Mouse (Mus musculus) heart, adult 18-20 months (tissue): ENCODE measurements around the gene Erh. TPM values are rescaled to one million over a fixed set of nuclear protein-coding genes. Genes with fewer than 3 reads are reported as not detected.
A peak's percentile ranks its signal among the peaks of the same experiment; 100 is the strongest.

ENCODE experiments used
- DNase-seq, 2 experiments: peaks; one replicate each; pipeline ENCODE4 v3.0.0; 2021 to 2022; ENCODE audit warnings: mixed read lengths in 1 of 2
- long read RNA-seq, 2 experiments: library from polyadenylated mRNA; stranded (forward); transcript quantifications; one replicate each; pipeline ENCODE4 v2.0.0; 2021
- total RNA-seq, 2 experiments: library from RNA; stranded (reverse); gene quantifications; 2 replicates each; pipeline ENCODE4 v1.2.3; 2021

Erh gene
- 10 to 100 TPM; 25.2 to 26.9 TPM for total RNA-seq
- long read RNA-seq, experiment 1, transcript Erh-201 (4 exons, 1,293 nt), result major isoform, 97 of 102 reads
- long read RNA-seq, experiment 1, partial matches to known transcripts, result 1 of 102 reads
- long read RNA-seq, experiment 1, other reads (novel, unspliced or antisense), result 1 of 102 reads
- long read RNA-seq, experiment 2, transcript Erh-202 (5 exons, 506 nt), result minor isoform, 6 of 69 reads
- long read RNA-seq, experiment 2, transcript Erh-201 (4 exons, 1,293 nt), result major isoform, 62 of 69 reads
- long read RNA-seq, experiment 2, partial matches to known transcripts, result 0 of 69 reads
- long read RNA-seq, experiment 2, other reads (novel, unspliced or antisense), result 1 of 69 reads

- DNase-seq, result peak; percentile 95 to 98
Observed at GRCm38 (mm10) chr12:80643693-80644505, at the start of gene Erh, which contains the start of gene Slc39a9. Erh (minus strand) TSS chr12:80644341. Slc39a9 (plus strand) TSS chr12:80643883.

GRCm38 (mm10) chr12:80693700-80694099 lies 49.6 kb upstream of the Erh start:
- DNase-seq, result no peak

GRCm38 (mm10) chr12:80692269-80692972 lies 48.3 kb upstream of the Erh start, which contains the start of gene Plekhd1:
Plekhd1 (plus strand) TSS chr12:80692591.
- peak in 1 of 2 experiments; percentile 10 for DNase-seq

GRCm38 (mm10) chr12:80691671-80692091 lies 47.5 kb upstream of the Erh start:
- no peak for DNase-seq

- DNase-seq, result no peak
Observed at GRCm38 (mm10) chr12:80689696-80690095, 45.6 kb upstream of the Erh start.

- peak; percentile 30 to 43 for DNase-seq
Observed at GRCm38 (mm10) chr12:80687788-80688211, 43.7 kb upstream of the Erh start.

GRCm38 (mm10) chr12:80684316-80684715 lies 40.2 kb upstream of the Erh start:
- no peak for DNase-seq

- no peak for DNase-seq
Observed at GRCm38 (mm10) chr12:80683554-80683953, 39.4 kb upstream of the Erh start.

GRCm38 (mm10) chr12:80681340-80681739 lies 37.2 kb upstream of the Erh start:
- DNase-seq, result peak in 1 of 2 experiments; percentile 44

GRCm38 (mm10) chr12:80673170-80673569 lies 29.0 kb upstream of the Erh start:
- peak; percentile 36 to 72 for DNase-seq

- no peak for DNase-seq
Observed at GRCm38 (mm10) chr12:80668391-80668790, 24.2 kb upstream of the Erh start.

GRCm38 (mm10) chr12:80663935-80664334 lies 19.8 kb upstream of the Erh start:
- DNase-seq, result no peak

GRCm38 (mm10) chr12:80662322-80662721 lies 18.2 kb upstream of the Erh start:
- DNase-seq, result no peak

- DNase-seq, result no peak
Observed at GRCm38 (mm10) chr12:80658661-80659060, 14.5 kb upstream of the Erh start.

- DNase-seq, result peak; percentile 11 to 17
Observed at GRCm38 (mm10) chr12:80654659-80655025, 10.5 kb upstream of the Erh start.

- DNase-seq, result peak; percentile 45 to 72
Observed at GRCm38 (mm10) chr12:80653951-80654658, 10.0 kb upstream of the Erh start.

- no peak for DNase-seq
Observed at GRCm38 (mm10) chr12:80646377-80646776, 2.2 kb upstream of the Erh start.

- DNase-seq, result no peak
Observed at GRCm38 (mm10) chr12:80644506-80644868, 346 bp upstream of the Erh start.

- peak; percentile 17 to 55 for DNase-seq
Observed at GRCm38 (mm10) chr12:80642725-80643692, 1.1 kb downstream of the Erh start.

GRCm38 (mm10) chr12:80631790-80632189 lies 12.4 kb downstream of the Erh start:
- no peak for DNase-seq

GRCm38 (mm10) chr12:80620501-80620900 lies 23.6 kb downstream of the Erh start:
- DNase-seq, result no peak
